Mouse (Mus musculus): ENCODE data around the gene Gm11020. TPM values are rescaled to one million over a fixed set of nuclear protein-coding genes. Genes with fewer than 3 reads are reported as not detected.
"Not testable (repeated sequence)": the region's sequence is repeated elsewhere in the genome, so short reads cannot be mapped to it uniquely, and the experiment has no call there.

The Gm11020 gene
- total RNA-seq (2017) = not detected in 2 replicates

DNA sequence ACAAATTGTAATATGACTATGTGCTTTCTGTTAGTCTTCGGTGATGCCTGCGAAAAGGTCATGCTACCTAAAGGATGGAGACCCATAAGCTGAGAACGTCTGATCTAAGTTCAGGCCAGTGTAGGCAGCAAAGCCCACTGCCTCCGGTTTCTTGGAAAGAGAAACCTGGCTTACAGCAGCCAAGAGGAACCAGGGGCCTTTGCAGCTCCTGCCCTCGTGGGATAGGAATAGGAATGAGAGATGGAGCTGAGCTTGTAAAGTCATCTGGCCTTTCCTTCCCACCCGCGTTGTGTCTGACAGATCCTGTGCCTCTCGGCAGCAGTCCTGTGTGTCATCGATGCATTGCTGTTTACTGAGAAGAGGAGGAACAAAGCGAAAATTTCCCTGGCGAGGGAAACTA lies at the start of gene Gm11020:
Gene Gm11020 (plus strand): TSS at position 301 of the 400 bp plus-strand sequence.
- ATAC-seq (replicated peaks in 1 of 2; ENCODE audit: insufficient read depth in 1 of 2, low FRiP score in 2 of 2, low TSS enrichment in 1 of 2, low read depth in 1 of 2, poor library complexity in 2 of 2, severe bottlenecking in 2 of 2) = not testable (repeated sequence)

DNA sequence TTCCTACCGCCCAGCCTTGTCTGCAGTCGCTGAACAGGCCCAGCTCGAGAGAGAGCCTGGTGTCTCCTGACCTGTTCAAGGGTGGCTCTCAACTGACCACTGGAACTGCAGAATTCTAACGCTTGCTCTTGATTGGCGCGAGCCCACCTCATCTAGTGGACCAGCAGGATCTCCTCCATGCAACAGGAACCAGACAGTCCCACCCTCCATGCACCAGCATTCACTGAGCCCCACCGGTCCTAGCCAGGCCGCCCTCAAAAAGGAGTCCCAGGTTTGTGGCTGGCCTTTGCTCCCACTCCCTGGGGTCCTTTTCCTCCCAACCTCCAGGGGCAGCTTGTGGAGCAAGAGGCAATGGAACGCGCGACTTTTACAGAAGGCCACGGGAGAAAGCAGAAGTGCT lies 28.3 kb upstream of the Gm11020 start, which contains the start of gene Cmtm2a:
Gene Cmtm2a (minus strand): TSS at position 101 of the 400 bp plus-strand sequence.
- not testable (repeated sequence) for ATAC-seq (replicated peaks in 1 of 2; ENCODE audit: insufficient read depth in 1 of 2, low FRiP score in 2 of 2, low TSS enrichment in 1 of 2, low read depth in 1 of 2, poor library complexity in 2 of 2, severe bottlenecking in 2 of 2)

GRCm38 (mm10) chr8:104294396-104294795 lies 27.0 kb upstream of the Gm11020 start:
- ATAC-seq (replicated peaks in 1 of 2; ENCODE audit: insufficient read depth in 1 of 2, low FRiP score in 2 of 2, low TSS enrichment in 1 of 2, low read depth in 1 of 2, poor library complexity in 2 of 2, severe bottlenecking in 2 of 2) = no peak

DNA sequence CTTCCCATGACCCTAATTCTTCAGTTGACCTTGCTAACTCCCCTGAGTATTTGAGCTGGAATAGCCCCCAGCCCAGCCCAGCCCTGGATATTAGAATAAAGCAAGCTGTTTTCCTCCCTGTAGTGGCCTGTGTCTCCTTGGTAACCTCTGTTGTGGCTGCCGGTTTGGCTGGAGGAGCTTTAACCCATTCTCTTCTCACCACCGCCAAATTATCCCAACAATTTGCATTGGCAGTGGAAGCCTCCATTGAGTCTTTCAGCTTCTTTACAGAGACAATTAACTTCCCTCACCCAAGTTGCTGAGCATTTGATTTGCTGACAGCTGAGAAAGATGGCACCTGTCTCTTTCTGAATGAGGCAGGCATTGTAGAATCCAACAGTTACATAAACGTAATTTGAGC lies 19.8 kb upstream of the Gm11020 start:
- ATAC-seq (replicated peaks in 1 of 2; ENCODE audit: insufficient read depth in 1 of 2, low FRiP score in 2 of 2, low TSS enrichment in 1 of 2, low read depth in 1 of 2, poor library complexity in 2 of 2, severe bottlenecking in 2 of 2) = not testable (repeated sequence)

GRCm38 (mm10) chr8:104302536-104302935 lies 18.8 kb upstream of the Gm11020 start:
- not testable (repeated sequence) for ATAC-seq (replicated peaks in 1 of 2; ENCODE audit: insufficient read depth in 1 of 2, low FRiP score in 2 of 2, low TSS enrichment in 1 of 2, low read depth in 1 of 2, poor library complexity in 2 of 2, severe bottlenecking in 2 of 2)

DNA sequence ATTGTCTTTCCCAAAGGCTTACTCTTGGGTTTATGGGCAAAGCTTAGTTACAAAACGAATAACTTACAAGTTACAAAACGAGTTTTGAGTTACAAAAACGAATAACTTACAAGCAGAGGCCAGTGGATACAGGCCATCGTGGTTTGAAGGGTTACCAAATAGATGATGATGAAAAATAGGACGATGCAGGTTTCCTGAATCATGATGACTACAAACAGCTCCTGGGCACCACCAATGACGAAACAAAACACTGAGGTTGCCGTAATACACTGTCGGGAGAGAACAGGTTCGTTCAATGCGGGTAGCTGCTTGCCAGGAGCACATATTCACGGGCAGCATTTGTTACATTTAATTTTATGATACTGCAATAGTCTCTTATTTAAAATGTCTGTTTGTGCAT lies 16.4 kb upstream of the Gm11020 start:
- peak in 1 of 2 experiments; percentile 21; a peak in 1 of 4 replicates for ATAC-seq (replicated peaks in 1 of 2; ENCODE audit: insufficient read depth in 1 of 2, low FRiP score in 2 of 2, low TSS enrichment in 1 of 2, low read depth in 1 of 2, poor library complexity in 2 of 2, severe bottlenecking in 2 of 2)

DNA sequence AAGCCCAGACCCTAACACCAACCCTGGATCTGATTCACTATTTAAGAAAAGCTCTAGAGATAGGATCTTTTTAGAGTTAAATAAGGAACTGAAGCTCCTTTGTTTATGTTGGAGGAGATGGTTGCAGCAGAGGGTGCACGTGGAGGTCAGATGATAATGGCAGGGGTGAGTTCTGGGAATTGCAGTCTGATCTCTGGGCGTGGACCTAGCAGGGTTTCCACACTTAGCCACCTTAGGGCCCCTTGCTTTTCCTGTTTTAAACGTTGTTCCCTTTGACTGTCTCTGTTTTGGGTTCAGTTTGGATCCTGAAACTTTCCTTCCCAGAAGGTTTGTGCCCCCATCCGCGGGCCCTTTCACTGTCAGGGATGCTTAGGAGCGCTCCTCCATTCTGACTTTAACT lies 13.0 kb upstream of the Gm11020 start:
- not testable (repeated sequence) for ATAC-seq (replicated peaks in 1 of 2; ENCODE audit: insufficient read depth in 1 of 2, low FRiP score in 2 of 2, low TSS enrichment in 1 of 2, low read depth in 1 of 2, poor library complexity in 2 of 2, severe bottlenecking in 2 of 2)

DNA sequence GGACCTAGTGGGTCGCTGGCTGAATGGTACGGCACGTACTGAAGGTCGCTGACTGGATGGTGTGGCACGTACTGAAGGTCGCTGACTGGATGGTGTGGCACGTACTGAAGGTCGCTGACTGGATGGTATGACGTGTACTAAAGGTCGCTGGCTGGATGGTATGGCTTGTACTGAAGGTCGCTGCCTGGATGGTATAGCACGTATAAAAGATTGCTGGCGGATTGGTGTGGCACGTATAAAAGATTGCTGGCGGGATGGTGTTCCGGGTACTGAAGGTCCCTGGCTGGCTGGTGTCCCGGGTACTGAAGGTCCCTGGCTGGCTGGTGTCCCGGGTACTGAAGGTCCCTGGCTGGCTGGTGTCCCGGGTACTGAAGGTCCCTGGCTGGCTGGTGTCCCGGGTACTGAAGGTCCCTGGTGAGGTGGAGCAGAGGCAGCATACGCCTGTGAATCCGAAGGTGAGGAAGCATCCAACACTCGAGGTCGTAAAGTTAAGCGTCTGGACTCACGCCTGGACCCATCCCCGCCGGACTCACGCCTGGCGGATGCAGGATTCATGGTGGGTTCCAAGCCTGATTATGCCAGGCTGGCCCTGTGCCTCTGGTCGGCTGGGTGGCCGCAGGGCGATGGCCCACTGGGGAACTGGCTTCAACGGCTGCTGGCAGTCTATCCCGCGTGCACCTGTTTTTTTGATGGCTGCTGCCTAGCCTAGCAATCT lies 11.8 kb upstream of the Gm11020 start, which contains the start of the genes Gm45711 and Cmtm1:
Gene Gm45711 (minus strand): TSS at position 641 of the 715 bp plus-strand sequence.
Gene Cmtm1 (minus strand): TSS at position 705 of the 715 bp plus-strand sequence.
- ATAC-seq (replicated peaks in 1 of 2; ENCODE audit: insufficient read depth in 1 of 2, low FRiP score in 2 of 2, low TSS enrichment in 1 of 2, low read depth in 1 of 2, poor library complexity in 2 of 2, severe bottlenecking in 2 of 2) = not testable (repeated sequence)

GRCm38 (mm10) chr8:104312023-104312422 lies 9.3 kb upstream of the Gm11020 start:
- ATAC-seq (replicated peaks in 1 of 2; ENCODE audit: insufficient read depth in 1 of 2, low FRiP score in 2 of 2, low TSS enrichment in 1 of 2, low read depth in 1 of 2, poor library complexity in 2 of 2, severe bottlenecking in 2 of 2) = not testable (repeated sequence)

GRCm38 (mm10) chr8:104313311-104313710 lies 8.1 kb upstream of the Gm11020 start:
- no peak for ATAC-seq (replicated peaks in 1 of 2; ENCODE audit: insufficient read depth in 1 of 2, low FRiP score in 2 of 2, low TSS enrichment in 1 of 2, low read depth in 1 of 2, poor library complexity in 2 of 2, severe bottlenecking in 2 of 2)

DNA sequence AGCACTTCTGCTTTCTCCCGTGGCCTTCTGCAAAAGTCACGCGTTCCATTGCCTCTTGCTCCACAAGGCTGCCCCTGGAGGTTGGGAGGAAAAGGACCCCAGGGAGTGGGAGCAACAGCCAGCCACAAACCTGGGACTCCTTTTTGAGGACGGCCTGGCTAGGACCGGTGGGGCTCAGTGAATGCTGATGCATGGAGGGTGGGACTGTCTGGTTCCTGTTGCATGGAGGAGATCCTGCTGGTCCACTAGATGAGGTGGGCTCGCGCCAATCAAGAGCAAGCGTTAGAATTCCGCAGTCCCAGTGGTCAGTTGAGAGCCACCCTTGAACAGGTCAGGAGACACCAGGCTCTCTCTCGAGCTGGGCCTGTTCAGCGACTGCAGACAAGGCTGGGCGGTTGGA lies 563 bp downstream of the Gm11020 start, which contains the start of gene Cmtm2b:
Gene Cmtm2b (plus strand): TSS at position 301 of the 400 bp plus-strand sequence.
- ATAC-seq (replicated peaks in 1 of 2; ENCODE audit: insufficient read depth in 1 of 2, low FRiP score in 2 of 2, low TSS enrichment in 1 of 2, low read depth in 1 of 2, poor library complexity in 2 of 2, severe bottlenecking in 2 of 2) = not testable (repeated sequence)

- ATAC-seq (replicated peaks in 1 of 2; ENCODE audit: insufficient read depth in 1 of 2, low FRiP score in 2 of 2, low TSS enrichment in 1 of 2, low read depth in 1 of 2, poor library complexity in 2 of 2, severe bottlenecking in 2 of 2) = no peak
Measured at GRCm38 (mm10) chr8:104332665-104333631, 11.6 kb downstream of the Gm11020 start.

GRCm38 (mm10) chr8:104333786-104334185 lies 12.4 kb downstream of the Gm11020 start:
- ATAC-seq (replicated peaks in 1 of 2; ENCODE audit: insufficient read depth in 1 of 2, low FRiP score in 2 of 2, low TSS enrichment in 1 of 2, low read depth in 1 of 2, poor library complexity in 2 of 2, severe bottlenecking in 2 of 2) = peak; percentile 39; a peak in 2 of 4 replicates

DNA sequence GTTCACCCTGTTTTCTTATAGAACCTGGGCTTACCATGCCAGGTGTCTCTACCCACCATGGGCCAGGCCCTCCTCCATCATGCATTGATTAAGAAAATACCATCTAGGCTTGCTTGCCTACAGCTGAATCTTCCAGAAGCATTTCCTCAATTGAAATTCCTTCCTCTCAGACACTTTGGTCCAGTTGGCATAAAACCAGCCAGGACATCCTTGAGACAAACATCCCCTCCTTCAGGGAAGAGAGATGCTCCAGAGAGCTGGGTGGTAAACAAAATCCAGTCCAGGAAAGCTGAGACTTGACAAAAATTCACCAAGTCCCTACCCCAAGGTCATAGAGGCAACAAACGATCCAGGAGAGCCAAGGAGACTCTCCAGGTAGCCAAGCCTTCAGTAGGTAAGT lies 12.8 kb downstream of the Gm11020 start:
- no peak for ATAC-seq (replicated peaks in 1 of 2; ENCODE audit: insufficient read depth in 1 of 2, low FRiP score in 2 of 2, low TSS enrichment in 1 of 2, low read depth in 1 of 2, poor library complexity in 2 of 2, severe bottlenecking in 2 of 2)

GRCm38 (mm10) chr8:104336806-104337205 lies 15.4 kb downstream of the Gm11020 start:
- no peak for ATAC-seq (replicated peaks in 1 of 2; ENCODE audit: insufficient read depth in 1 of 2, low FRiP score in 2 of 2, low TSS enrichment in 1 of 2, low read depth in 1 of 2, poor library complexity in 2 of 2, severe bottlenecking in 2 of 2)

DNA sequence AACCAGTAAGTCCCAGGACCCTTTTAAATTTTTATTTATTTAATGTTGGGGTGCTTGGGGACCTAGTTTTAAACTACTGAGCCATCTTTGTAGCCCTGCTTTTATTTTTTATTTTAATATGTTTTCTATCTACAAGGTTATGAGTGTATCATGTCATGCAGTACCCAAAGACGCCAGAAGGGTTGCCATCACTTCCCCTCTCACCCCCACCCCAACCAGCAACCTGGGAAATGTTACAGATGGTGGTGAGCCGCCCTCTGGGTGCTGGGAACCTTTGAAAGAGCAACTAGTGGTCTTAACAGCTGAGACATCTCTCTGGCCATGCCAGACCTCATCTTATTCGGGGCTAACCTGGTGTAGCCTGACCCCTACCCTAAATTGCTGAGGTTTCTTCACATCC lies 16.5 kb downstream of the Gm11020 start:
- ATAC-seq (replicated peaks in 1 of 2; ENCODE audit: insufficient read depth in 1 of 2, low FRiP score in 2 of 2, low TSS enrichment in 1 of 2, low read depth in 1 of 2, poor library complexity in 2 of 2, severe bottlenecking in 2 of 2) = no peak

DNA sequence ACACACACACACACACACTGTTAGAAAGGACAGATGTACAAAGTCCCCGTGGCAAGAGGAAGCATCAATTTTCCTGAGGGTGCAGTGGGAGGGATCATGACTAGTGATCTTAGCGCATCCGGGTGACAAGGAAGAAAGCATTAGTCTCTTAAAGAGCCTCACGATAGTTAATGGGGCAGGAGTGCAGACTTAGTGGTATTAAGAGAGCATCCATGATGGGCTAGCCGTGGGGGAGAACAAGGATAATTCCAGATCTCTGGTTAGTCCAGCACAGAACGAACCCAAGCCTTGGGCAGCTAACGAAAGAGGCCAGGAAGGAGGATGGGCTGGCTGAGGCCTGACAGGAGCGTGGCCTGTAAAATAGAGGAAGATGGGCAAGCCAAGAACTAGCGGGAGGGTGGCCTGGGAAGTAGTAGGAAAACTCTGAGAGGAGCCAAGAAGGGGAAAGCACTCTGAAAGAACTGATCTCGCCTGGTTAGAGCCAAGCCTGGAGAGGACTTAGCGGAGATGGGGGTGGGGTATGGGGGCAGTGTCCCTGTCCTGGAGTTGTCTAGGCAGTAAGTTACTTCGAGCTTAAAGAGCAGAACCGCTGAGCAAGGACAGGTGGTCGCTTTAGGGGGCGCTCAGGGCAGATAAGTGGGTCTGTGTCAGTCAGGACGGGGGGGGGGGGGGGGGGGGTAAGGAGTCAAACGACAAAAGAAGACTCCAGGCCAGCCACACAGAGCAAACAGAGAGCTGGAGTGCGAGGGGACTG lies 18.0 kb downstream of the Gm11020 start, which contains the start of gene Cmtm3:
Gene Cmtm3 (plus strand): TSS at position 182 of the 754 bp plus-strand sequence.
- ATAC-seq (replicated peaks in 1 of 2; ENCODE audit: insufficient read depth in 1 of 2, low FRiP score in 2 of 2, low TSS enrichment in 1 of 2, low read depth in 1 of 2, poor library complexity in 2 of 2, severe bottlenecking in 2 of 2) = no peak
